In genomic region chr1:105990911-105991761, GRCm38 (mm10) we compare ENCODE assay signal across 8 mouse cellular contexts. TPM values are rescaled to one million over a fixed set of nuclear protein-coding genes. Genes with fewer than 3 reads are reported as not detected.
DNase-seq lines count a peak whose midpoint lies in the region; ATAC-seq and TF ChIP-seq lines count a peak whose summit lies in the region.

No protein-coding gene starts in this region.

- H3K4me3 ChIP-seq in gastrocnemius, adult 2 months, result peak overlapping the region; percentile 99
- H3K4me3 ChIP-seq in hindbrain, postnatal 0 days (ENCODE audit: low read length), result peak overlapping the region; percentile 84
- H3K4me3 ChIP-seq in megakaryocyte, embryonic 14.5 days (replicated peaks), result peak overlapping the region; percentile 99

- H3K27me3 ChIP-seq in hindbrain, postnatal 0 days (ENCODE audit: insufficient read depth, low read length), result no peaks in the 10 kb centered on the region
- H3K27me3 ChIP-seq in megakaryocyte, embryonic 14.5 days (replicated peaks), result no peaks in the 10 kb centered on the region

- TF ChIP-seq CTCF in gastrocnemius, adult 2 months (IDR thresholded peaks at IDR 0.05), result no peak
- TF ChIP-seq CTCF in hindbrain, postnatal 0 days (IDR thresholded peaks at IDR 0.05; ENCODE audit: low read depth), result no peak

- peak; percentile 42 for ATAC-seq in hindbrain, postnatal 0 days

- peak overlapping the region; percentile 71 for H3K4me2 ChIP-seq in hindbrain, postnatal 0 days (ENCODE audit: low read depth, low read length)

- under 1% methylated on average over 93 of the region's 104 CpGs for WGBS in hindbrain, postnatal 0 days

- H3K27ac ChIP-seq in gastrocnemius, adult 2 months, result peak overlapping the region; percentile 94
- peak overlapping the region; percentile 95 for H3K27ac ChIP-seq in hindbrain, postnatal 0 days

- H3K9me3 ChIP-seq in hindbrain, postnatal 0 days (ENCODE audit: low read length), result no peaks in the 10 kb centered on the region
- no peaks in the 10 kb centered on the region for H3K9me3 ChIP-seq in megakaryocyte, embryonic 14.5 days

- peak overlapping the region; percentile 74 for H3K9ac ChIP-seq in hindbrain, postnatal 0 days (replicated peaks; ENCODE audit: low read length)

- peaks cover 10% of the 10 kb centered on the region for H3K4me1 ChIP-seq in hindbrain, postnatal 0 days (ENCODE audit: insufficient read depth, low read length)
- peaks cover 56% of the 10 kb centered on the region for H3K4me1 ChIP-seq in megakaryocyte, embryonic 14.5 days

- H3K36me3 ChIP-seq in hindbrain, postnatal 0 days (ENCODE audit: insufficient read depth, low read length), result no peaks in the 10 kb centered on the region
- peaks cover 16% of the 10 kb centered on the region for H3K36me3 ChIP-seq in megakaryocyte, embryonic 14.5 days (replicated peaks; ENCODE audit: low read length)

- peak; percentile 61 for DNase-seq in adipocyte (ENCODE audit: low spot score)
- peak; percentile 64 to 65 for DNase-seq in cerebellum, postnatal 36 days
- peak; percentile 82 for DNase-seq in gastrocnemius, adult 2 months
- DNase-seq in hindbrain, postnatal 0 days (ENCODE audit: low spot score), result peak; percentile 70
- peak; percentile 59 to 80 for DNase-seq in left cerebral cortex, postnatal 10 days (ENCODE audit: extremely low spot score in 1 of 2, low spot score in 2 of 2)
- DNase-seq in right cerebral cortex, postnatal 10 days (ENCODE audit: low spot score in 2 of 2), result peak; percentile 75 to 80
- peak; percentile 66 to 69 for DNase-seq in urinary bladder, postnatal 4 days (ENCODE audit: low spot score in 2 of 2)

- intact Hi-C loops in gastrocnemius, adult 2 months (cut with DNase I), result loop anchor here (2.0 to 10.0 kb wide), 5 partner anchors 44 to 326 kb away; partner anchors contain the start of genes Phlpp1, Pign and Relch
- intact Hi-C loops in left cerebral cortex, postnatal 10 days (cut with DNase I), result loop anchor here (5.0 kb wide), 3 partner anchors 209 to 329 kb away; partner anchors contain the start of genes Pign, Relch and Tnfrsf11a

RNA-seq across cellular contexts. Expression of gene Zcchc2, which starts 0.9 kb away (rescaled TPM):
- 10 to 100 TPM in 1 of 2 experiments, 1 to 10 TPM in 1; 6.1 to 11.4 TPM for total RNA-seq in gastrocnemius, adult 2 months (2021)
- total RNA-seq in hindbrain, postnatal 0 days (2014; rRNA removed), result 14.3 and 17.0 TPM in 2 replicates
- polyA plus RNA-seq in hindbrain, postnatal 0 days (2015; fragmentation: Nextera tagmentation; extraction: Ambion mirVana), result 2.3 TPM in 2 replicates
- 10 to 100 TPM; 19.5 to 23.5 TPM for total RNA-seq in left cerebral cortex, postnatal 10 days (2021)
- polyA plus RNA-seq in megakaryocyte, embryonic 14.5 days (2012; ENCODE audit: insufficient read depth, low replicate concordance), result 3.8 and 5.2 TPM in 2 replicates

Comparison
In these comparisons a context has a peak if more than half of its experiments do, and no peak if none do; other contexts are left out.
1. Peak in every context shown above with its lines: DNase-seq, ATAC-seq, H3K4me3 ChIP-seq and H3K27ac ChIP-seq.